Mouse (Mus musculus) MN1 (cell line): ENCODE results near the gene Olfr374.
"Not testable (repeated sequence)": the region's sequence is repeated elsewhere in the genome, so short reads cannot be mapped to it uniquely, and the experiment has no call there.

Source experiments
- DNase-seq: peaks from one replicate; pipeline ENCODE4 v3.0.0-alpha.2; 2016; ENCODE audit warnings: low spot score

Olfr374 gene

GRCm38 (mm10) chr8:72106740-72107139, at the start of gene Olfr374:
Gene Olfr374 (plus strand): TSS chr8:72107040.
- DNase-seq = no peak

- not testable (repeated sequence) for DNase-seq
Measured at GRCm38 (mm10) chr8:72057643-72058042, 49.2 kb upstream of the Olfr374 start.

- not testable (repeated sequence) for DNase-seq
Measured at GRCm38 (mm10) chr8:72066819-72067399, 39.9 kb upstream of the Olfr374 start.

GRCm38 (mm10) chr8:72082877-72083276, 24.0 kb upstream of the Olfr374 start, which contains the start of gene Olfr373:
Gene Olfr373 (plus strand): TSS chr8:72083177.
- DNase-seq = not testable (repeated sequence)

GRCm38 (mm10) chr8:72084744-72085143, 22.1 kb upstream of the Olfr374 start:
- no peak for DNase-seq

GRCm38 (mm10) chr8:72087611-72088010, 19.2 kb upstream of the Olfr374 start:
- DNase-seq = not testable (repeated sequence)

GRCm38 (mm10) chr8:72096721-72097120, 10.1 kb upstream of the Olfr374 start:
- DNase-seq = not testable (repeated sequence)

GRCm38 (mm10) chr8:72099377-72100103, 7.3 kb upstream of the Olfr374 start:
- not testable (repeated sequence) for DNase-seq

GRCm38 (mm10) chr8:72105165-72105564, 1.7 kb upstream of the Olfr374 start:
- DNase-seq = no peak

- no peak for DNase-seq
Measured at GRCm38 (mm10) chr8:72110876-72111275, 4.0 kb downstream of the Olfr374 start.

- no peak for DNase-seq
Measured at GRCm38 (mm10) chr8:72112486-72112885, 5.6 kb downstream of the Olfr374 start.

- DNase-seq = no peak
Measured at GRCm38 (mm10) chr8:72115202-72115601, 8.4 kb downstream of the Olfr374 start.

- no peak for DNase-seq
Measured at GRCm38 (mm10) chr8:72118616-72119015, 11.8 kb downstream of the Olfr374 start.

- not testable (repeated sequence) for DNase-seq
Measured at GRCm38 (mm10) chr8:72121486-72121885, 14.6 kb downstream of the Olfr374 start.

- no peak for DNase-seq
Measured at GRCm38 (mm10) chr8:72121997-72122396, 15.2 kb downstream of the Olfr374 start.

GRCm38 (mm10) chr8:72127834-72128233, 21.0 kb downstream of the Olfr374 start:
- no peak for DNase-seq

- DNase-seq = no peak
Measured at GRCm38 (mm10) chr8:72131251-72131650, 24.4 kb downstream of the Olfr374 start.

- DNase-seq = no peak
Measured at GRCm38 (mm10) chr8:72131901-72132300, 25.1 kb downstream of the Olfr374 start.

- DNase-seq = no peak
Measured at GRCm38 (mm10) chr8:72132417-72132816, 25.6 kb downstream of the Olfr374 start.

- DNase-seq = peak; percentile 32
Measured at GRCm38 (mm10) chr8:72132891-72133290, 26.1 kb downstream of the Olfr374 start.

- DNase-seq = no peak
Measured at GRCm38 (mm10) chr8:72133507-72133906, 26.7 kb downstream of the Olfr374 start.

- peak; percentile 74 for DNase-seq
Measured at GRCm38 (mm10) chr8:72134756-72135445, 28.1 kb downstream of the Olfr374 start, which contains the start of gene Tpm4. Gene Tpm4 (plus strand): TSS chr8:72134975.
